Mouse (Mus musculus) liver, embryonic 14.5 days (tissue): ENCODE data around the gene Igfbp3.

ENCODE experiments used
- CTCF ChIP-seq: IDR thresholded peaks from 2 replicates; pipeline ENCODE4 v1.5.1; 2016; ENCODE audit warnings: antibody characterized with exemption, low read depth, control low read depth
- EP300 ChIP-seq: IDR thresholded peaks from 2 replicates; pipeline ENCODE4 v1.6.1; 2016; ENCODE audit warnings: antibody characterized with exemption, low read depth

- TF ChIP-seq CTCF (no peak), EP300 (no peak)
These were observed 26.3 kb downstream of the Igfbp3 start for GRCm38 (mm10) chr11:7187472-7187871.
